Mouse (Mus musculus) cortical plate, adult 2 months (tissue): ENCODE measurements around the gene Usp50.

Experiments
- CTCF ChIP-seq: fragments of 200-500 bp; IDR thresholded peaks from 2 replicates; pipeline ENCODE4 v1.5.1; 2011; ENCODE audit warnings: mild to moderate bottlenecking, control low read depth, low read length; ENCODE audit not compliant: insufficient read depth; ENCODE audit errors: extremely low read depth
- POLR2A ChIP-seq: fragments of 200-500 bp; IDR thresholded peaks from 2 replicates; pipeline ENCODE4 v1.6.1; 2011; ENCODE audit warnings: mild to moderate bottlenecking, low read length, control low read depth; ENCODE audit not compliant: insufficient read depth; ENCODE audit errors: extremely low read depth

- TF ChIP-seq POLR2A (no peak), CTCF (no peak)
These were observed 3.0 kb downstream of the Usp50 start for GRCm38 (mm10) chr2:126780286-126780685.
